Mouse (Mus musculus) lung, postnatal 36 days (tissue): ENCODE data around the gene Ly6g5b.
"Not testable (repeated sequence)": the region's sequence is repeated elsewhere in the genome, so short reads cannot be mapped to it uniquely, and the experiment has no call there.

Source experiments
- DNase-seq: peaks from one replicate; pipeline ENCODE4 v3.0.0; 2022; ENCODE audit warnings: mixed read lengths

Gene Ly6g5b

DNA sequence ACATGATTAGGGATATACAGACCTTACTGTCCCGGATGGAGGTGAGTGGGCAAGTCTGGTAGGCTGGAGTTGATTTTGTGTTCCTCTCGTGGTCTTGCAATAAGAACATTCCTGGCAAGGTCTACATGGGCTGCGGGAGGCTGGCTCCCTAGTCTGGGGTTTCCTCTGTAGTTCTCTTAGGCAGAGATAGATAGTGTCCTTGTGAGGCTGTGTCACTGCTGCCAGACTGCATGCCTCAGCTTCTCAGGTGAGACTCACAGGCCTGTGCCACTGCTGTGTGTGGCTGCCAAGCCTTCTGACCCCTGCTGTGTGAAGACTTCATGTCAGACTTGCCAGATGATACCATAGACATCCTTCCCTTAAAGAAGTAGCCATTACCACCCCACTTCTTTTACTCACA is 24.0 kb upstream of the Ly6g5b start:
- no peak for DNase-seq

DNA sequence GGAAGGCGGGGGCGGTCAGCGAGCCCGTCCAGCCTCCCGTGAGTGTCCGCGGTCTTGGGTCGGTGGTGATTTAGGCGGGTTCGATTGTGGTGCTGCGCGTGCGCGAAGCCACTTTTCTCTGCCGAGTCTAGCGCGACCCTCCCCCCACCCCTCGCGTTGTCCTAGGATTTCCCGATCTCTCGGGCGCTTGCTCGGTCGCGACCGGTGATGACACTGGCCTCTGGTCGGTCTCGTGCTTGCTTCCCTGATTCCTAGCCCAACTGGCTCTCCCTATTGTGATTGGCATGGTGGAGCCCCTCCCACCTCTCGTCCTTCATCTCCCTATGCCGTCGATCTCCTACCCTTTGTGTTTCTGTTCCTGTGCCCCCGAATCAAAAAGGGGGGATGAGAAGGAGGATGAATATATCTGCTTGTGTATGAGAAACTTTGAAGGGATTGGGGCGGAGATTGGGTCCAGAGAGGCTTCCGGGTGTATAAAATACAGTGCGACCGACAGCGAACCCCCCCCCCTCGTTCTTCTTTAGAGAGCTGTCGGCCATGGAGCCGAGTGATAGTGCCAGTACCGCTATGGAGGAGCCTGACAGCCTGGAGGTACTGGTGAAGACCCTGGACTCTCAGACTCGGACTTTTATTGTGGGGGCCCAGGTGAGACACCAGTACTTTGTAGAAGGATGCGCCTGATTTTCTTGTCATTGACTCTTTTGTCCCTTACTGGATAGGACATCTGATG is 20.5 kb upstream of the Ly6g5b start:
- peak; percentile 71 for DNase-seq

DNA sequence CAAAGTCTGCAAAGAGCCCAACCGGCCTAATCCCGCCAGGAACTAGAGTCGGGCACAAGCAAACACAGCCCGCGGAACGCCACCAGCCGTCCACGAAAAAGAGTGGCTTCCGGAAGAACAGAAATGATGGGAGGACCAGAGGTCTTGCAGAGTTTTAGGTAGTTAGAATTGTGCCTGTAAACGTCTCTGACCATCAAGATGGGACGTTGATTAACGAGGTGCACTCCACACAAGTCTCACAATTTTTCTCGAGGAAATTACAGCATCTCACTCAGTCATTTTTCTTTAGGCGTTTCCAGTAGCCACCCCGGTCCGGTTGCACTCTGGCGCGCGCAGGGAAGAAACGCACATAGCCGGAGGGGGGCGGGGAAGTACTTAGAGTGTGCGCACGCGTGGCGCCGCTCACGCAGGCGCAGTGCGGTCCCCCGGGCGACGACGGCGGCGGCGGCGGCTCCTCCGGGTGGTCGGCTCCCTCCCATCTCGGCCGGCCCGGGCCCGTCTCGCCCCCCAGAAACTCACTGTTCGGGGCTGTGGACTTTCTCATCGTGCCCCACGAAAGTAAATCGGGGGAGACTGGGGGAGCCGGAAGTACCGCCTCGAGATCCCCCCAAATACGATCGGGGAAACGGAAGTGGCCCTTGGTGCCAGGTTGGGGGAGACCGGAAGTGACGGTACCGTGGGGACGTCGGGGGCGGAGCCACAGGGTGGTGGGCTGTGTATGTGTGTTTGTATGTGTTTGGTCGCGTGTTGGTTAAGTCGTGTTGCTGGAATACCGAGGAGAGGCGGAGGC is 19.8 kb upstream of the Ly6g5b start, which contains the start of gene Bag6:
TSS of gene Bag6 (plus strand) at position 378 of the 790 bp plus-strand sequence.
- peak; percentile 96 for DNase-seq

DNA sequence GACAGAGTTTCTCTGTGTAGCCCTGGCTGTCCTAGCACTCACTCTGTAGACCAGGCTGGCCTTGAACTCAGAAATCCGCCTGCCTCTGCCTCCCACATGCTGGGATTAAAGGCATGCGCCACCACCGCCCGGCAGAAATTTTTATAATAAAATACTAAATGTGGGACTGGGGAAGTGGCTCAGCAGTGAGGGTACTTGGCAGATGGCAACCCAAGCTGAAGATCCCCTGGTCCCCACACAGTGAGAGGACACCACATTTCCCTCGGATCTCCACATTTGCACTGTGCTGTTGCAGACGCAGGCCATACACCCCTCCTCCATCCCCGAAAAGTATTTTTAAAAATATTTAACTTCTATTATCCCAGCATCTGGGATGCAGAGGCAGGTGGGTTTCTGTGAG is 18.3 kb upstream of the Ly6g5b start:
- DNase-seq: no peak

DNA sequence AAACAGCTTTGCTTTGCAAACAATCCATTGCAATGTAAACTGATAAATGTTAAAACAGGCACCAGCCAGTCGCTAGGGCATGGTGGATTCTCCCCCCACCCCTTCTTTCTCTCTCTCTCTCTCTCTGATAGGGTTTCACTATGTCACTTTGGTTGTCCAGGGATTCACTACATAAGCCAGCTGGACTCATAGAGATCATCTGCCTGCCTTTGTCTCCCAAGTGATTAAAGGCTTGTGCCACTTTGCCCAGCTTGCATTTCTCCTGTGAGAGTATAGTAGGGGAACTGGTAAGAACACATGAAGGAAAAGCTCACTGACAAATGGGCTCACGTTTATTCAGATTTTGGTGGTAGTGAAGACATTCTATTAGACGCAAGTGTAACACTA is 16.9 kb upstream of the Ly6g5b start:
- DNase-seq: no peak

DNA sequence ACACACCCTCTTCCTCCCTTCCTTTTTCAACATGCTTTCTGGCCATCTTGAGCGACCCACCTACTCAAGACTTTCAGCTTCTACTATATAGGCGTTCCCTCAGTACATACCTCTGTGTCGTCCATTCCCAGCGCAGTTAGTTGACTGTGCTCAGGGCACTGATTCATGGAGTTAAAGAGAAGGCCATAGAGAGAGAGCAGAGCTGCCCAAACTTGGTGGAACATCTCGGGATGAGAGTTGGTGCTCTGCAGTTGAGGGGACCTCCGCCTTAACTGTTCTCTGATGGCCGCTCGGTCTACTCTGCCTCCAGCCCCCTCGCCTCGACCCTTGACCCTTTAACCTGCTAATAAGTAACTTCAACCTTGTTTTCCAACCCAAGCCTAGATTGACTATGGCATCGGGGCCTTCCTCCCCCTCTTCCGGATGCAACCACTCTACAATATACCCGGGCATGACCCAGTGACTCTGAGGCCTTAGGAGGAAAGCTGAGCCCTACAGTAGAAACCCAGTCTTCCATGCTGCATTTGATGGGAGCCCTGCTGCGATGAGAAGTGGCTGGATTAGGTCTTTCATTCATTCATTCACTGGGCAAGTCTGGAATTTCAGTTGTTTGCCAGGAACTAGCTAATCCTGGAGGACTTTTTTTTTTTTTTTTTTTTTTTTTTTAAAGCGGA is 16.4 kb upstream of the Ly6g5b start, which contains the start of gene Apom:
TSS of gene Apom (minus strand) at position 551 of the 674 bp plus-strand sequence.
- no peak for DNase-seq

DNA sequence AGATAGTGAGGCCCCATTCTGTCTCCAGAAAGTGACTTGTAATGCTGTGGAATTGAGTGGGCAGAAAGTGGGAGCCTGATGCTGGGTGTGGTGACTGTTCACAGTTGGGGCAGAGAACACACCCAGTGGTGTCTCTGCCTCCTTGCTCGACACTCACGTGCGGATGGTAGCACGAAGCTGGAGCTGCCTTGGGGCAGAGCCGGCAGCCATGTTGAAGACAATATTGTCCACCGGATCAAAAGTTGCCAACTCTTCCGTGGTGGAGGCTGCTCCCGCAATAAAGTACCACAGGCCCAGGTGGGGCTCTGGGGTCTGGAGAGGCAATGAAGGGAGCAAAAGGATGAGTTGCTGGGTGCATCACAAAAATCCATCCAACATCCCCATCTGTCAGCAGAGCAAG is 15.8 kb upstream of the Ly6g5b start:
- no peak for DNase-seq

DNA sequence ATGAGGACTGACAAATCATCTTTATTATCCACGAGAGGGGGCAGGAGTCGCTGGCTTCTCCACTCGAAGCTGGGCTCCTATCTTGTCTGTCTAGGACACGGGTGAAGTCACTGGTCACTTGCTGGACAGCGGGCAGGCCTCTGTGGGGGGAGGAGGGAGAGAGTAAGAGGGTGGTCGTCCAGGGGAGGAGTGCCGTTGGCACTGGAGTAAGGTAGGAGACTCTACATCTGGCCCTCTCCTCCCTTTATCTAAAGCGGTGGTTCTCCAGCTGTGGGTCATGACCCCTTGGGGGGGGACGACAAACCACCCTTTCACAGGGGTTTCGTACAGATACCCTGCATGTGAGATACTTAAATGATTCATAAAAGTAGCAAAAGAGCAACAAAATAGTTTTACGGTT is 13.8 kb upstream of the Ly6g5b start:
- DNase-seq: no peak

DNA sequence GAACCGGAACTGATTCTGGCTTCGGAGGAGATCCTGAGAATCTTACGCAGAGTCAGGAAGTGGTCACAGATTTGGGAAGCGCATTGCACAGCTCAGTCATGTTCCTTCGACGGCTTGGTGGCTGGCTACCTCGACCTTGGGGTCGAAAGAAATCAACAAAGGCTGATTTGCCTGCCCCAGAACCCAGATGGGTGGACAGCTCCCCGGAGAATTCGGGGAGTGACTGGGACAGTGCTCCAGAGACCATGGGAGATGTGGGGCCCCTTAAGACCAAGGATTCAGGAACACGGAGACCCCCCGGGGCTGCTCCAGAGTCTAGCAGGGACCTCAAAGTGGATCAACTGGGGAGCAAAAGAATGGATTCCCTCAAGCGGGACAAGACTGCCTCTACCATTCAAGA is 11.8 kb upstream of the Ly6g5b start:
- peak; percentile 45 for DNase-seq

DNA sequence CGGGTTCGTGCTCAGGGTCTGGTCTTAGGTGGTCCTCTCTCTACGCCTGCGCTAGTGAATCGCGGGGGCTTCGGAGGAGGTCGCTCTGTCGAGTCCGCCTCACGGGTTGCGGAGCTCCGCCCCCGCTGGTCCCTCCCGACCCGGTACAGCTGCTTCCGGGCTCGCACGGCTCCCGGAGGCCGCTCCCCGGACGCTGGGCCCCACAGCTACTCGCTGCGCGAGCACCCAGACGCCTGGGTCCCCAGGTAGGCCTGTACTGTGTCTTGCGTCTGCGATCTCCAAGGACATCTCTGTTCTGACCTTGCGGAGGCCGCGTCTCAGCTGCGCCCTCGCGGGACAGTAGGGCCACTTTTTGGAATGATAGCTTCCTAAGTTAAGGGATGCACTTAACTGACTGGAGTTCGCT is 11.0 kb upstream of the Ly6g5b start, which contains the start of gene D17H6S53E:
TSS of gene D17H6S53E (plus strand) at position 168 of the 406 bp plus-strand sequence.
- DNase-seq: peak; percentile 84

DNA sequence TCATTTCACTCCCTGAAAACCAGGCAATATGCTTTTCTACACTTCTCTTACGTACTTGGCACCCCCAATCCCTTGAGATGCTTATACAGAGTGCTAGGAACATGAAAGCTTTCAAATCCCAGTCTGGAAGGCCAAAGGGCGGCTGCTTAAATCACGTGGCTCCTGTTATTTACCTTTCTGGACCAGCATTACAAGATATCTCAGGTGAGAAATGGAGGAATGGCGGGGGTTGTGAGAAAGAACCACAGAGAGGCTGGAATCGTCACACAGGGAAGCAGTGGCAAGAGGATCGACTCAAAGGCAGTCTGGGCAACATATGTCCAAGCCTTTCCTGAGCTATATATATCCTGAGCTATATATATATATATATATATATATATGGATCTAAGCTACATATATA is 10.3 kb upstream of the Ly6g5b start:
- DNase-seq: peak; percentile 34

DNA sequence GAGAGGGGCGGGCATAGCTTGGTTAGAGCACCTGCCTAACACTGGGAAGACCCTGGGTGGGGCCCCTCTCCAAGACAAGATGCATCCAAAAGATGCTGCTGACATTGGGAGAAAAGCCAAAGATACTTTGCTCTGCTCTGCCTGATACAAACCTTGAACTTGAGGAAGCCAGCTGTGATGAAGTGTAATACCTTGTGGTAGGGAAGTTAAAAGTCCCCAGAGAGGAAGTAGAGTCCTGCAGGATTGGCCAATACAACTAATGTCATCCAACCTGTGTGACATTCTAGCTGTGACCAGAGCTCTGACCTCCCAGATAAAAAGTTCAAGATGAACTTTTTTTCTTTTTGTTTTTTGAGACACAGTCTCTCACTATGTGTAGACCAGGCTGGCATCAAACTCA is 9.9 kb upstream of the Ly6g5b start:
- DNase-seq: peak; percentile 15

DNA sequence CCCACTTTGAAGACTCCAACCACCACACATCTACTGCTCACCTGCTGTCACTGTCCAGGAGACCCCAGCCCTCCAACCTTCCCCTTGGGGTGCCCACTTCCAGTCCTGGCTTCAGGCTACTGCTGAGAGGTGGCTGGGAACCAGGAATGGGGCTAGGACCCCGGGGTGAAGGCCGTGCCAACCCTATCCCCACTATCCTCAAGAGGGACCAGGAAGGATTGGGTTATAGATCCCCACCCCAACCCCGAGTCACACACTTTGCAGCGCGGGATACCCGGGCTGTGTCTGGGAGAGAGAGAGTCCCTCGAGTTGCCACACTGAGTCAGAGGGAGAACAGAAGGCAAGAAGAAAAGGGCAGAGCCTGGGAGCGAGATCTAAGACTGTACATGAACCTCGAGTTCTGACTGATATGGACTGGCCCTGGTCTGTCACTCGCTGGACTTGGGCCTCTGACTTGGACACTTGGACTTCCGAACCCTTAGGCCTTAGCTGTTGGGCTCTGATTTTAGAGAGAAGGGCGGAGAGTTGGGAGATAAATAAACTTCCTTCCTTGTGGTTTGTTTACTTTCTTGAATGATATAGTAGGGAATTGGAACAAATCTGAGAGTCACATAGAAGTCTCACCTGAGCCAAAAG is 9.2 kb upstream of the Ly6g5b start:
- not testable (repeated sequence) for DNase-seq

DNA sequence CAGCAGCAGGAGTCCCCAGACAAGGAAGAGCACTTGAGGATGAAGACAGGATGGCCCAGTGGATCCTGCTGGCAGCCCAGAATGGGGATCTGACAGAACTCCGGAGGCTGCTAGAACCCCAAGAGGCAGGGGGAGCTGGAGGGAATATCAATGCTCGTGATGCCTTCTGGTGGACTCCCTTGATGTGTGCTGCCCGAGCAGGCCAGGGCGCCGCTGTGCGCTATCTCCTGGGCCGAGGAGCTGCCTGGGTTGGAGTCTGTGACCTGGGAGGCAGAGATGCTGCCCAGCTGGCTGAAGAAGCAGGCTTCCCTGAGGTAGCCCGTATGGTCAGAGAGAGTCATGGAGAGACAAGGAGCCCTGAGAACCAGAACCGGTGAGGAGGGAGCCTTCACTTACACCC is 8.1 kb upstream of the Ly6g5b start:
- not testable (repeated sequence) for DNase-seq

DNA sequence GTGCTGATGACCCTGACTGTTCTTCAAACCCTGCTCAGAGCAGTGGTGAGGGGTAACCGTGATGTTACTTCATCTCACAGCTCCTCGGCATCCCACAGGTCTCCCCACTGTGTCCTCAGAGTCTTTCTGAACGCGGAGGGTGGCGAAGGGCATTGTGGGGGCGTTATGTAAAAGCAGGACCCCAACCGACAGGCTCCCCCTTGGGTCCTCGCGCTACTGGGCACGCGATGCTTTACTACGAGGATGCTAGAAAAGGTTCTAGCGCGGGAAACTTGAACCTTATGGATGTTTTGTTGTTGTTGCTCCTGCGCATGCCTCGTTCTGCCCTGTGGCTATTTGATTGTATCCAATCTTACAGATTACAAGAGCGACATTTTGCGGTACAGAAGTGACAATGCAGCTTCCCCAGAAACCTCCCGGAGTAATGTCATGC is 6.7 kb upstream of the Ly6g5b start, which contains the start of gene Csnk2b:
TSS of gene Csnk2b (minus strand) at position 183 of the 433 bp plus-strand sequence.
- DNase-seq: peak; percentile 60

DNA sequence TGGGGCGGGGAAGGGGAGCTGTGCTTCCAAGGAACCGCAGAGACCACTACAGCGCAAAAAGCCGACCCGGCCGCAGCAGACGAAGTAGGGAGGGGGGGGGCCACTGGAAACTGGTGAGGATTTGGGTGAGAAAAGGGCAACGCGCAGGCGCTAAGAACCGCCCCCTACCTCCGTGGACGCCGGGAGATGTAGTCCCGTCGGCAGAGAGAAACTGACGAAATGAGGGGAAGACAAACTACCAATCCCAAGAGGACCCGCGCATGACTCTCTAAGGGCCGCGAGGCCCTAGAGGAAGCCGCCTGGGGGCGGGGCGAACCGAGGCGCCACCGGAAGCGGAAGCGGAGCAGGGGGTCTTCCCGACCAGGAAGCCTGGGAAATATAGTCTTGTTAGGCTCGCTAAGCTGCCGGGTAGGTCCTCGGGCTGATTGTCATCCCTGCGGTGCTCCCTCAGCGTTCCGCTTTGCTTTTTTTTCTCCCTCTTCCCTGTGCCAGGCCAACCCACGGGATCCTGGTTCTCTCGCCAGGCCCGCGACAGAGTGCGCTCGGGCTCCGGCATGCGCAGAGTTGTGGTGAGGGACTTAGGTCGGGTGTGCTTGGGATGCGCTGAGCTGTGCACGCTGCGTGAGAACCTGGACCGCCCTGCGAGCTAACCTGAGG is 6.0 kb upstream of the Ly6g5b start, which contains the start of gene Gpank1:
TSS of gene Gpank1 (plus strand) at position 313 of the 657 bp plus-strand sequence.
- peak; percentile 99 for DNase-seq

DNA sequence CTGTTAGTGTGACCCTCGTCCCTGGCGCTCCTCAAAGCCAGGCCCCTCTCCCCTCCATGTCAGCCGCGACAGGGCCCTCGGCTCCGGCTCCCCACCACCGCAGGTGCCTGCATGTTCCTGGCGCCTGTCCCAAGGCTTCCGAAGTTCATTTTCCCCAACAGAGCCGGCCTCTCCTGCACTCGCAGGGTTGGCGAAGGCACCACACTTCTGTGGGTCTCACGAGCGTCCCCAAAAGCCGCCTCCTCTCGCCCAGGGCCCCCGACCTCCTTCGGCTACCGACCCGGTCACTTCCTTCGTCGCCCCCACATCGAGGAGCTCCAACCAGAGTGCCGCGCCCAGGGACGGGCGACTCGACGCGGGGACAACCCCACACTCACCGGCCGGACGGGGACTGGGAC is 5.5 kb upstream of the Ly6g5b start:
- peak; percentile 20 for DNase-seq

DNA sequence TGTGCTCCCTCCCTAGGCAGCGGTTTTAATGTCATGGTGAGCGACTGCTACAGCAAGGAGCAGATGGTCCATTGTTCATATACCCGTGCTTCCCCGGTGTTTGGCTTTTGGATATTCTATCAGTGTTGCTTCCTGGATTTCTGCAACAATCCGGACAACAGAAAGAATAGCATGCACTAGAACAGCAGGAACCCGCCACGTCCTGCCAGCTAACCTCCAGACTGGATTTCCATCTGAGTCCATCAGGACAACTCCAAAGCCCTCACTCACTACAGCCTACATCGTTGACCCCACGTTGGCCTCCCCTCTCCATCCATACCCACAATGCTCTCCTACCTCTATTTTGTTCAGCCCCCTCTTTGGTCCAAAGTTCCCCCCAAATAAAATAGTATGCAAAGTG is 3.5 kb downstream of the Ly6g5b start:
- DNase-seq: no peak

DNA sequence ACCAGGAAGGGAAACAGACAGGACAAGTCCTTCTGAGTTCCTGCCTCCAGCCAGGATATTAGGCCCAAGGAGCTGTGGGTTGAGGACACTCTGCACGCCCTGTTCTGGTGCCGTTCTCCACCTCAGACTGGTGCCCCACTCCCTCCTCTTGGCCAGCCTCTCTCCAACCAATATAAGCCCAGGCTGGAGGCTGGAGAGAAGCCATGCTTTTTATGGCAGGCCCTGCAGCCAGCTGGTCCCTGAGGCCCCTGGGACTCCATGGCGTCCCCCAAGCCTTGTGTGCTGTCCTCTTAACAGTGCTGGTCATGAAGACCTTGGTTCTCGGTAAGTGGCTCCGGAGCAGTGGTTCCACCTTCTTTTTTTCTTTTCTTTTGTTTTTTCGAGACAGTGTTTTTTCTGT is 7.1 kb downstream of the Ly6g5b start, which contains the start of gene Ly6g5c:
TSS of gene Ly6g5c (plus strand) at position 183 of the 400 bp plus-strand sequence.
- no peak for DNase-seq

DNA sequence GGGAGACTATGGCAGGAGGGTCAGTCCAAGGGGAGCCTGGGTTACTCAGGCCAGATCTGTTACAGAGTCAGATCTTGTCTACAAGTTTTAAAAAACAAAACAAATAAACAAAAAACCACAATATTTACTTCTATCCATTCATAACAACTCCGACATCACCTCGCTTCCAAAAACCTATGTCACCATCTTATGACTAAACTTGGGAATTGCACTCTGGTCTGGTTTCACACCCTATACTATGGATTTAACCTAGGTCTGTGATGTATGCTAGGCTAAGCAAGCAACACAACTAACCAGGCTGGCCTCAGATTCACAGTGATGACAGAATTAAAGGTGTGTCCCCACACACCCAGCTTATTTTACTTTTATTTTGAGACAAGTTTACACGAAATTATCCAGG is 8.7 kb downstream of the Ly6g5b start:
- DNase-seq: no peak

DNA sequence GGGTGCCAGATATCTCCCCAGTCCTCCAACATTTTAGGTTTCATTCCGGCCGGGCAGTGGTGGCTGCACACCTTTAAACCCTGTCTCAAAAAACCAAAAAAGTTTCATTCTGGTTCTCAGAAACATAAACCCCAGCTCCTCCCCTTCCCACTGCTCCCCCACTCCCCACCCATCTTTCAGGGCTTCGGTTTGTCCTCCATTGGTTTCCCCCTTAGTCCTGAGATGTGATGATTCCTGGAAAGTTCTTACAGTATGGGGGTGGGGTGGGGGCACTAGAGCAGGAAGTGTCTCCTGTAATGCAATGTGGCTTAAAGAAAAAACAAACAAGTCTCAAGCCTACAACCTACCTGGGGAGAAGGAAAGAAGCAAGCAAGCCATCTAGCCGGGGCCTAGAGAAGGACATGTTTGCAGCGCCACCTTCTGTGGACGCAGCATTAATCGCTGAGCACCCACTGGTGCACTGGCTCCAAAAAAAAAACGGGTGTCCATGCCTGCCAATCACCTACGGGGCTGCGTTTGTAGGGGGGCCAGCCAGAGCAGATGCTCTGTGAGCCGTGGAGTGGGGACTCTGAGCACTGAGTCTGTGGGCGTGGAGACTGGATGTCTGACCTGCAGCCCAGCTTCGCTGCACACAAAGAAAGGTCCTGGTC is 9.4 kb downstream of the Ly6g5b start:
- peak; percentile 61 for DNase-seq

DNA sequence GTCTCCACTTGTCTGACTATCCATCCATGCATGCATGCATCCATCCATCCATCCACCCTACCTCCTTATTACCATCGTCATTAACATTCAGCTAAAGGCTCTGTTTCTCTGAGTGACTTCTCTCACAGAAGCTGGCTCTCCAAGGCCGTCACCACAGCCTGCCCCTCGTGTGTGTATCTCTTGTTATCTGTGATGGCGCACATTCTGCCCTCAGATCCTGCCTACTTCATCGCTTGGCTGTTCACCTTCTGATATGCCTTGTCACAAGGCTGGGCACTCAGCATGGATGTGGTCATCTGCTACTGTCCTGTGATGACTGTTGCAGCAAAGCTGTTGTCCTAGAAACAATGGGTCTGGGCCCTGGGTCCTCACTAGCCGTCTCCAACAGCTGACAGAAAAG is 10.5 kb downstream of the Ly6g5b start:
- DNase-seq: no peak
